Mouse (Mus musculus) midbrain, postnatal 0 days (tissue): ENCODE data around the gene Dhx37. TPM values are rescaled to one million over a fixed set of nuclear protein-coding genes. Genes with fewer than 3 reads are reported as not detected.

Source experiments
- ATAC-seq: fragments of 200-750 bp; cut with Nextera tagmentation; 2 replicates; pipeline ENCODE4 v1.8.0; 2017; ENCODE audit warnings: moderate number of reproducible peaks, mild to moderate bottlenecking, moderate TSS enrichment, moderate library complexity; ENCODE audit not compliant: low FRiP score
- DNase-seq: peaks from one replicate; pipeline ENCODE4 v3.0.0-alpha.2; 2015; ENCODE audit warnings: low spot score
- H3K27ac ChIP-seq: fragments of 300-500 bp; sonication (generic); 2 replicates; pipeline ENCODE4 v1.5.1; 2014; ENCODE audit warnings: low read depth, mild to moderate bottlenecking, low read length, mixed read lengths
- H3K27me3 ChIP-seq: fragments of 300-500 bp; sonication (generic); 2 replicates; pipeline ENCODE4 v1.6.1; 2014; ENCODE audit warnings: low read length, control low read depth, mixed read lengths; ENCODE audit not compliant: insufficient read depth
- H3K36me3 ChIP-seq: fragments of 300-500 bp; sonication (generic); 2 replicates; pipeline ENCODE4 v1.6.1; 2014; ENCODE audit warnings: low read length, control low read depth, mixed read lengths; ENCODE audit not compliant: insufficient read depth
- H3K4me1 ChIP-seq: fragments of 300-500 bp; sonication (generic); 2 replicates; pipeline ENCODE4 v1.6.1; 2014; ENCODE audit warnings: mild to moderate bottlenecking, control low read depth, antibody characterized with exemption, low read length, mixed read lengths; ENCODE audit not compliant: insufficient read depth
- H3K4me2 ChIP-seq: fragments of 300-500 bp; sonication (generic); 2 replicates; pipeline ENCODE4 v1.6.1; 2014; ENCODE audit warnings: low read depth, mild to moderate bottlenecking, low read length, mixed read lengths; ENCODE audit not compliant: poor library complexity, severe bottlenecking
- H3K4me3 ChIP-seq: fragments of 300-500 bp; sonication (generic); 2 replicates; pipeline ENCODE4 v1.5.1; 2014; ENCODE audit warnings: low read depth, mild to moderate bottlenecking, low read length, moderate library complexity
- H3K9ac ChIP-seq: fragments of 300-500 bp; sonication (generic); replicated peaks from 2 replicates; pipeline ENCODE4 v1.6.1; 2014; ENCODE audit warnings: mild to moderate bottlenecking, low read length, moderate library complexity, mixed read lengths; ENCODE audit not compliant: poor library complexity, severe bottlenecking
- H3K9me3 ChIP-seq: fragments of 300-500 bp; sonication (generic); 2 replicates; pipeline ENCODE4 v1.6.1; 2016; ENCODE audit warnings: low read length, control low read depth
- CTCF ChIP-seq: IDR thresholded peaks from 2 replicates; pipeline ENCODE4 v1.5.1; 2016; ENCODE audit warnings: antibody characterized with exemption, mild to moderate bottlenecking
- WGBS: fragments of 180-500 bp; shearing (Covaris S2); extraction: QIAGEN DNeasy Blood & Tissue Kit; methylation state at CpG from one replicate; pipeline ENCODE4 v1.1.7; 2014; 5-methylcytosine and 5-hydroxymethylcytosine counted together
- polyA plus RNA-seq: library from polyadenylated mRNA; unstranded; fragments of >200 nt; fragmentation: Nextera tagmentation; extraction: Ambion mirVana; gene quantifications from 2 replicates; pipeline ENCODE4 v1.2.1, GENCODE M21; 2015
- total RNA-seq: library from RNA; depleted of rRNA; stranded (reverse); fragments of >200 nt; gene quantifications from 2 replicates; pipeline ENCODE4 v1.2.3, GENCODE M21; 2014

Dhx37 gene
- total and polyA plus RNA-seq, 2 experiments from 2014 or later: 10.9 to 32.9 TPM

GRCm38 (mm10) chr5:125446344-125446743 lies 12.4 kb upstream of the Dhx37 start:
- 63% methylated on average over 7 of the region's 7 CpGs for WGBS
- no peaks in the 10 kb centered on the region for H3K9me3 ChIP-seq
- ATAC-seq: no peak

GRCm38 (mm10) chr5:125444554-125444953 lies 10.6 kb upstream of the Dhx37 start:
- H3K4me1 ChIP-seq: peaks cover 8% of the 10 kb centered on the region
- no peak overlapping the region for H3K27ac ChIP-seq
- H3K27me3 ChIP-seq: no peaks in the 10 kb centered on the region
- DNase-seq: no peak
- H3K9ac ChIP-seq: no peak overlapping the region
- no peak for TF ChIP-seq CTCF
- no peak overlapping the region for H3K4me3 ChIP-seq
- no peak for ATAC-seq
- H3K36me3 ChIP-seq: no peaks in the 10 kb centered on the region
- no peak overlapping the region for H3K4me2 ChIP-seq
- H3K9me3 ChIP-seq: no peaks in the 10 kb centered on the region
- 80% methylated on average over 4 of the region's 4 CpGs for WGBS

More at GRCm38 (mm10) chr5:125446344-125446743, 12.4 kb upstream of the Dhx37 start:
- Histone ChIP-seq H3K4me1 (peaks cover 8% of the 10 kb centered on the region), H3K36me3 (no peaks in the 10 kb centered on the region), H3K27me3 (no peaks in the 10 kb centered on the region), H3K4me3 (no peak overlapping the region), H3K9ac (no peak overlapping the region), H3K4me2 (no peak overlapping the region), H3K27ac (no peak overlapping the region)
- TF ChIP-seq CTCF: no peak
- no peak for DNase-seq

GRCm38 (mm10) chr5:125443915-125444314 lies 10.0 kb upstream of the Dhx37 start:
- peaks cover 8% of the 10 kb centered on the region for H3K4me1 ChIP-seq
- TF ChIP-seq CTCF: no peak
- no peaks in the 10 kb centered on the region for H3K36me3 ChIP-seq
- ATAC-seq: no peak
- H3K4me2 ChIP-seq: no peak overlapping the region
- H3K9me3 ChIP-seq: no peaks in the 10 kb centered on the region
- H3K27ac ChIP-seq: no peak overlapping the region
- H3K4me3 ChIP-seq: no peak overlapping the region
- H3K27me3 ChIP-seq: no peaks in the 10 kb centered on the region
- H3K9ac ChIP-seq: no peak overlapping the region
- no peak for DNase-seq
- 91% methylated on average over 3 of the region's 3 CpGs for WGBS

- H3K27me3 ChIP-seq: no peaks in the 10 kb centered on the region
- no peaks in the 10 kb centered on the region for H3K9me3 ChIP-seq
- H3K4me2 ChIP-seq: no peak overlapping the region
- H3K4me3 ChIP-seq: no peak overlapping the region
- no peak overlapping the region for H3K27ac ChIP-seq
- peak; percentile 58 for TF ChIP-seq CTCF
- no peak for ATAC-seq
- no peak overlapping the region for H3K9ac ChIP-seq
- DNase-seq: no peak
- 89% methylated on average over 5 of the region's 5 CpGs for WGBS
- H3K4me1 ChIP-seq: peaks cover 8% of the 10 kb centered on the region
- no peaks in the 10 kb centered on the region for H3K36me3 ChIP-seq
Measured at GRCm38 (mm10) chr5:125443335-125443734, 9.4 kb upstream of the Dhx37 start.

GRCm38 (mm10) chr5:125442136-125442995 lies 8.4 kb upstream of the Dhx37 start:
- DNase-seq (no peak), ATAC-seq (no peak)
- Histone ChIP-seq H3K27ac (peak overlapping the region; percentile 79; the same call in 1 of the 2 replicates), H3K9ac (peak overlapping the region; percentile 86), H3K4me1 (peaks cover 8% of the 10 kb centered on the region), H3K4me3 (peak overlapping the region; percentile 89), H3K9me3 (no peaks in the 10 kb centered on the region), H3K4me2 (peak overlapping the region; percentile 87), H3K36me3 (no peaks in the 10 kb centered on the region), H3K27me3 (no peaks in the 10 kb centered on the region)
- no peak for TF ChIP-seq CTCF
- 24% methylated on average over 27 of the region's 27 CpGs for WGBS
